ENCODE assay signal across 9 mouse cellular contexts in the genomic region with DNA sequence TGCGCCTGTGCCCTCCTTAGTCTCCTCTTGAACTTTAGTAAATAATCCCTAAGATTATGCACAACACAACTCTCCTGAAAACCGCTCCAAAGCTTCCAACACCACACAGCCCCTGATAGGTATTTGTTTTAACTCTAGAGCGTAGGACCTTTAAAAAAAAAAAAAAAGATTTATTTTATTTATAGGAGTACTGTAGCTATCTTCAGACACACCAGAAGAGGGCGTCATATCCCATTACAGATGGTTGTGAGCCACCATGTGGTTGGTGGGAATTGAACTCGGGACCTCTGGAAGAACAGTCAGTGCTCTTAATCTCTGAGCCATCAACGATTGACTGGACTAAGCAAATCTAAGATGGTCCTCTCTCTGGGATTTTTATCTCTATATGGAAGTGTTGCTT. TPM values are rescaled to one million over a fixed set of nuclear protein-coding genes. Genes with fewer than 3 reads are reported as not detected.
DNase-seq lines count a peak whose midpoint lies in the region; ATAC-seq and TF ChIP-seq lines count a peak whose summit lies in the region.
"Had no signal": no experiment of that assay in that cellular context is flagged by ENCODE, and none has a peak within 500 bp of the region (broad histone marks: within the 10 kb centered on the region; RNA-seq: fewer than 3 reads in every experiment).

No protein-coding gene starts in this region.

- no peak overlapping the region for H3K9ac ChIP-seq in kidney, embryonic 16.5 days (replicated peaks; ENCODE audit: low read length)
- peak overlapping the region; percentile 76; the same call in 1 of the 2 replicates for H3K9ac ChIP-seq in embryonic facial prominence, embryonic 13.5 days
- H3K9ac ChIP-seq in intestine, embryonic 16.5 days (ENCODE audit: low read depth, low read length), result no peak overlapping the region

- H3K4me3 ChIP-seq in kidney, embryonic 16.5 days (ENCODE audit: low read length), result peak overlapping the region; percentile 81
- H3K4me3 ChIP-seq in embryonic facial prominence, embryonic 13.5 days, result peak overlapping the region; percentile 73
- H3K4me3 ChIP-seq in intestine, embryonic 16.5 days (ENCODE audit: low read length), result peak overlapping the region; percentile 80
- peak overlapping the region; percentile 41 for H3K4me3 ChIP-seq in myocyte

- H3K27me3 ChIP-seq in kidney, embryonic 16.5 days (ENCODE audit: insufficient read depth, low read length), result no peaks in the 10 kb centered on the region
- no peaks in the 10 kb centered on the region for H3K27me3 ChIP-seq in embryonic facial prominence, embryonic 13.5 days
- no peaks in the 10 kb centered on the region for H3K27me3 ChIP-seq in intestine, embryonic 16.5 days (replicated peaks; ENCODE audit: control insufficient read depth, insufficient read depth, low read length)
- no peaks in the 10 kb centered on the region for H3K27me3 ChIP-seq in myocyte (ENCODE audit: control insufficient read depth, insufficient read depth, insufficient read length)

- peak overlapping the region; percentile 74 for H3K4me2 ChIP-seq in kidney, embryonic 16.5 days (replicated peaks; ENCODE audit: low read depth, low read length)
- H3K4me2 ChIP-seq in embryonic facial prominence, embryonic 13.5 days, result peak overlapping the region; percentile 67
- H3K4me2 ChIP-seq in intestine, embryonic 16.5 days (ENCODE audit: low read depth, low read length), result peak overlapping the region; percentile 68
- peak overlapping the region; percentile 81 for H3K4me2 ChIP-seq in myocyte (ENCODE audit: low read depth)

- no peak for TF ChIP-seq POLR2A in myocyte (IDR thresholded peaks at IDR 0.05; ENCODE audit: insufficient read length, low read depth)

- 61% methylated on average over 6 of the region's 6 CpGs for WGBS in kidney, embryonic 16.5 days
- WGBS in embryonic facial prominence, embryonic 13.5 days, result 66% methylated on average over 6 of the region's 6 CpGs
- 58% methylated on average over 6 of the region's 6 CpGs for WGBS in intestine, embryonic 16.5 days

- H3K27ac ChIP-seq in kidney, embryonic 16.5 days (ENCODE audit: low read length), result no peak overlapping the region
- no peak overlapping the region for H3K27ac ChIP-seq in embryonic facial prominence, embryonic 13.5 days
- H3K27ac ChIP-seq in intestine, embryonic 16.5 days (ENCODE audit: low read length), result no peak overlapping the region

- no peak for DNase-seq in kidney, postnatal 36 days
- no peak for DNase-seq in layer of hippocampus, adult 11-12 months (ENCODE audit: low spot score)
- no peak for DNase-seq in right cerebral cortex, postnatal 25 days
- DNase-seq: thymus, adult 2 months had no signal

- no peaks in the 10 kb centered on the region for H3K9me3 ChIP-seq in kidney, embryonic 16.5 days (ENCODE audit: low read length)
- no peaks in the 10 kb centered on the region for H3K9me3 ChIP-seq in embryonic facial prominence, embryonic 13.5 days
- H3K9me3 ChIP-seq in intestine, embryonic 16.5 days (ENCODE audit: control insufficient read depth, low read length), result no peaks in the 10 kb centered on the region

- peak; percentile 23; the same call in 1 of the 2 replicates for ATAC-seq in kidney, embryonic 16.5 days (ENCODE audit: low FRiP score, low TSS enrichment)
- no peak for ATAC-seq in embryonic facial prominence, embryonic 13.5 days (ENCODE audit: insufficient number of reproducible peaks, insufficient read depth, low FRiP score, low TSS enrichment, low read depth)
- ATAC-seq in intestine, embryonic 16.5 days, result 0 out of 2 replicates have a peak, but pooled peaks have one; percentile 14
- no peak for ATAC-seq in inflammation-experienced regulatory T-cells, adult 6 months

- no peak overlapping the region for H3ac ChIP-seq in myocyte (ENCODE audit: control insufficient read depth, insufficient read length)

- H3K36me3 ChIP-seq in kidney, embryonic 16.5 days (ENCODE audit: insufficient read depth, low read length), result no peaks in the 10 kb centered on the region
- H3K36me3 ChIP-seq in embryonic facial prominence, embryonic 13.5 days, result no peaks in the 10 kb centered on the region
- H3K36me3 ChIP-seq in intestine, embryonic 16.5 days (ENCODE audit: control insufficient read depth, insufficient read depth, low read length), result no peaks in the 10 kb centered on the region
- no peaks in the 10 kb centered on the region for H3K36me3 ChIP-seq in myocyte (ENCODE audit: control insufficient read depth, insufficient read depth)

- 0 out of 2 replicates have a peak, but pooled peaks cover 8% of the 10 kb centered on the region for H3K4me1 ChIP-seq in kidney, embryonic 16.5 days (ENCODE audit: insufficient read depth, low read length)
- 0 out of 2 replicates have a peak, but pooled peaks cover 3% of the 10 kb centered on the region for H3K4me1 ChIP-seq in embryonic facial prominence, embryonic 13.5 days
- H3K4me1 ChIP-seq in intestine, embryonic 16.5 days (ENCODE audit: control insufficient read depth, insufficient read depth, low read length), result peaks cover 2% of the 10 kb centered on the region; the same call in 1 of the 2 replicates

- H3K79me2 ChIP-seq in myocyte (ENCODE audit: control insufficient read depth, insufficient read depth), result peaks cover 8% of the 10 kb centered on the region

TF ChIP-seq in myocyte, 11 proteins besides CTCF, POLR2A, EP300 and RAD21:
- TF ChIP-seq REST (IDR thresholded peaks at IDR 0.05; ENCODE audit: insufficient read depth, insufficient read length), result no peak
- TF ChIP-seq USF1 (IDR thresholded peaks at IDR 0.05; ENCODE audit: low read depth), result no peak
- no peak for TF ChIP-seq POLR2AphosphoS2 (IDR thresholded peaks at IDR 0.05; ENCODE audit: insufficient read length, low read depth)
- no peak for TF ChIP-seq E2F4 (IDR thresholded peaks at IDR 0.05; ENCODE audit: insufficient read depth)
- TF ChIP-seq MYOG (IDR thresholded peaks at IDR 0.05; ENCODE audit: control insufficient read depth in 1 of 3, insufficient read depth in 1 of 3, insufficient read length in 2 of 3, low read depth in 2 of 3), result no peak
- no peak for TF ChIP-seq MYOD1 (IDR thresholded peaks at IDR 0.05; ENCODE audit: control insufficient read depth in 1 of 3, insufficient read length in 2 of 3, low read depth in 2 of 3)
- TF ChIP-seq CEBPB (IDR thresholded peaks at IDR 0.05; ENCODE audit: insufficient read depth, poor library complexity, severe bottlenecking), result no peak
- TF ChIP-seq MAX (IDR thresholded peaks at IDR 0.05; ENCODE audit: low read depth), result no peak
- TF ChIP-seq TCF3 (IDR thresholded peaks at IDR 0.05; ENCODE audit: insufficient read length, low read depth), result no peak
- TF ChIP-seq SRF (IDR thresholded peaks at IDR 0.05; ENCODE audit: control insufficient read depth, insufficient read length, low read depth), result no peak
- TF ChIP-seq TCF12 (IDR thresholded peaks at IDR 0.05; ENCODE audit: insufficient read depth, poor library complexity, severe bottlenecking), result no peak

RNA-seq across cellular contexts. Expression of a gene that starts 0.9 kb away (rescaled TPM):
- polyA plus RNA-seq in kidney, embryonic 16.5 days (2015; fragmentation: Nextera tagmentation; extraction: Ambion mirVana), result 7.1 and 8.6 TPM in 2 replicates
- 8.0 TPM in 2 replicates for polyA plus RNA-seq in embryonic facial prominence, embryonic 13.5 days (2015; fragmentation: Nextera tagmentation; extraction: Ambion mirVana)
- 3.6 and 3.8 TPM in 2 replicates for polyA plus RNA-seq in intestine, embryonic 16.5 days (2015; fragmentation: Nextera tagmentation; extraction: Ambion mirVana)
- 0.28 TPM for polyA plus RNA-seq in myocyte (2012; fragmentation: generic; extraction: Trizol)
- polyA plus RNA-seq in inflammation-experienced regulatory T-cells, adult 6 months (2017; shearing (Covaris generic)), result 1 to 10 TPM; 1.7 to 2.7 (median 1.7) TPM

RNA-seq across cellular contexts. Expression of a gene that starts 9.8 kb away (rescaled TPM):
- polyA plus RNA-seq in kidney, embryonic 16.5 days (2015; fragmentation: Nextera tagmentation; extraction: Ambion mirVana), result 93.4 and 207 TPM in 2 replicates
- 83.8 and 276 TPM in 2 replicates for polyA plus RNA-seq in embryonic facial prominence, embryonic 13.5 days (2015; fragmentation: Nextera tagmentation; extraction: Ambion mirVana)
- polyA plus RNA-seq in intestine, embryonic 16.5 days (2015; fragmentation: Nextera tagmentation; extraction: Ambion mirVana), result 90.8 and 94.4 TPM in 2 replicates
- 99.2 TPM for polyA plus RNA-seq in myocyte (2012; fragmentation: generic; extraction: Trizol)
- polyA plus RNA-seq in inflammation-experienced regulatory T-cells, adult 6 months (2017; shearing (Covaris generic)), result 10 to 100 TPM; 42.2 to 99.5 (median 52.3) TPM

RNA-seq across cellular contexts. Expression of a gene that starts 25.9 kb away (rescaled TPM):
- polyA plus RNA-seq in kidney, embryonic 16.5 days (2015; fragmentation: Nextera tagmentation; extraction: Ambion mirVana), result not detected in 2 replicates
- not detected in 2 replicates for polyA plus RNA-seq in embryonic facial prominence, embryonic 13.5 days (2015; fragmentation: Nextera tagmentation; extraction: Ambion mirVana)
- polyA plus RNA-seq in intestine, embryonic 16.5 days (2015; fragmentation: Nextera tagmentation; extraction: Ambion mirVana), result not detected in 2 replicates
- 0.24 TPM for polyA plus RNA-seq in myocyte (2012; fragmentation: generic; extraction: Trizol)
- polyA plus RNA-seq in inflammation-experienced regulatory T-cells, adult 6 months (2017; shearing (Covaris generic)), result not detected

RNA-seq across cellular contexts. Expression of a gene that starts 39.6 kb away (rescaled TPM):
- polyA plus RNA-seq in kidney, embryonic 16.5 days (2015; fragmentation: Nextera tagmentation; extraction: Ambion mirVana), result 45.2 and 58.1 TPM in 2 replicates
- 68.1 and 69.4 TPM in 2 replicates for polyA plus RNA-seq in embryonic facial prominence, embryonic 13.5 days (2015; fragmentation: Nextera tagmentation; extraction: Ambion mirVana)
- polyA plus RNA-seq in intestine, embryonic 16.5 days (2015; fragmentation: Nextera tagmentation; extraction: Ambion mirVana), result 38.5 and 39.4 TPM in 2 replicates
- 28.9 TPM for polyA plus RNA-seq in myocyte (2012; fragmentation: generic; extraction: Trizol)
- 10 to 100 TPM; 39.0 to 40.3 (median 39.1) TPM for polyA plus RNA-seq in inflammation-experienced regulatory T-cells, adult 6 months (2017; shearing (Covaris generic))

RNA-seq across cellular contexts. Expression of a gene that starts 39.6 kb away (rescaled TPM):
- 383 and 417 TPM in 2 replicates for polyA plus RNA-seq in kidney, embryonic 16.5 days (2015; fragmentation: Nextera tagmentation; extraction: Ambion mirVana)
- 238 and 291 TPM in 2 replicates for polyA plus RNA-seq in embryonic facial prominence, embryonic 13.5 days (2015; fragmentation: Nextera tagmentation; extraction: Ambion mirVana)
- polyA plus RNA-seq in intestine, embryonic 16.5 days (2015; fragmentation: Nextera tagmentation; extraction: Ambion mirVana), result 404 and 405 TPM in 2 replicates
- polyA plus RNA-seq in myocyte (2012; fragmentation: generic; extraction: Trizol), result 163 TPM
- 100 to 1,000 TPM; 264 to 339 (median 292) TPM for polyA plus RNA-seq in inflammation-experienced regulatory T-cells, adult 6 months (2017; shearing (Covaris generic))

Comparison
In these comparisons a context has a peak if more than half of its experiments do, and no peak if none do; other contexts are left out.
1. ATAC-seq: peak in kidney, embryonic 16.5 days (single experiment) and intestine, embryonic 16.5 days (single experiment); none in embryonic facial prominence, embryonic 13.5 days (single experiment) and inflammation-experienced regulatory T-cells, adult 6 months (single experiment).
2. Peak in every context shown above with its lines, with median percentiles within 50 percentile points of each other: H3K4me2 ChIP-seq and H3K4me3 ChIP-seq.